Mouse (Mus musculus) G1E (cell line): ENCODE results near the gene Foxo3.

Source experiments
- CTCF ChIP-seq: IDR thresholded peaks from 2 replicates; pipeline ENCODE4 v1.5.1; 2012; ENCODE audit warnings: low read depth, low read length, inconsistent platforms, mixed read lengths
- TAL1 ChIP-seq: conservative IDR thresholded peaks from 2 replicates; pipeline ENCODE4 v1.6.1; 2012; ENCODE audit warnings: low read depth, low read length, inconsistent platforms, mixed read lengths

- no peak for TF ChIP-seq CTCF
- no peak for TF ChIP-seq TAL1
These were observed 121.8 kb downstream of the Foxo3 start for GRCm38 (mm10) chr10:42154727-42155126.
